Mouse (Mus musculus) heart, adult 9 months (tissue): ENCODE measurements around the gene Srarp.

Experiments
- DNase-seq, 2 experiments: peaks; one replicate each; pipeline ENCODE4 v3.0.0; 2022; ENCODE audit warnings: low spot score in 2 of 2

The Srarp gene

GRCm38 (mm10) chr4:141456193-141456938 lies 20.5 kb upstream of the Srarp start:
- no peak for DNase-seq

GRCm38 (mm10) chr4:141455526-141455925 lies 19.6 kb upstream of the Srarp start:
- no peak for DNase-seq

- DNase-seq, result no peak
These were observed 18.9 kb upstream of the Srarp start for GRCm38 (mm10) chr4:141454581-141455350.

- DNase-seq, result no peak
These were observed 16.1 kb upstream of the Srarp start for GRCm38 (mm10) chr4:141451916-141452450.

- no peak for DNase-seq
These were observed 15.3 kb upstream of the Srarp start for GRCm38 (mm10) chr4:141451251-141451650.

DNA sequence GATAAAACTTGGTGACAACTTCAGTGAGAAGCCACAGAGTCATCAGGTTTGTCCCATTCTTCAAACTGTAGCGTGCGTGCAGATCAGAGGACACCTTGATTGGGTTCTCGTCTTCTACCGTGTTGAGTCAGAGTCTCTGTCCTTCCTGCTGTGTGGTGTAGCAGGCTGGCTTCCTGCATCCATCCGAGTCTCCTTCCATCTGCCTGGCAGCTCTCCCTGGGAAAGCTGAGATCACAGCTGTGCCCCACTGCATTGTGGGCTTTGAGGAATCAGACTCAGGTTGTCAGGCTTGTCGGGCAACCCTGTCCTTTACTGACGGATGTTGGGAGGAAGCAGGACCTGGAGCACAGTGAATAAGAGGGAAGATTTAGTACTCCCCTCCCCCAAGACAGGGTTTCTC lies 10.3 kb upstream of the Srarp start:
- DNase-seq, result no peak

- DNase-seq, result no peak
These were observed 9.4 kb upstream of the Srarp start for GRCm38 (mm10) chr4:141445328-141445720.

DNA sequence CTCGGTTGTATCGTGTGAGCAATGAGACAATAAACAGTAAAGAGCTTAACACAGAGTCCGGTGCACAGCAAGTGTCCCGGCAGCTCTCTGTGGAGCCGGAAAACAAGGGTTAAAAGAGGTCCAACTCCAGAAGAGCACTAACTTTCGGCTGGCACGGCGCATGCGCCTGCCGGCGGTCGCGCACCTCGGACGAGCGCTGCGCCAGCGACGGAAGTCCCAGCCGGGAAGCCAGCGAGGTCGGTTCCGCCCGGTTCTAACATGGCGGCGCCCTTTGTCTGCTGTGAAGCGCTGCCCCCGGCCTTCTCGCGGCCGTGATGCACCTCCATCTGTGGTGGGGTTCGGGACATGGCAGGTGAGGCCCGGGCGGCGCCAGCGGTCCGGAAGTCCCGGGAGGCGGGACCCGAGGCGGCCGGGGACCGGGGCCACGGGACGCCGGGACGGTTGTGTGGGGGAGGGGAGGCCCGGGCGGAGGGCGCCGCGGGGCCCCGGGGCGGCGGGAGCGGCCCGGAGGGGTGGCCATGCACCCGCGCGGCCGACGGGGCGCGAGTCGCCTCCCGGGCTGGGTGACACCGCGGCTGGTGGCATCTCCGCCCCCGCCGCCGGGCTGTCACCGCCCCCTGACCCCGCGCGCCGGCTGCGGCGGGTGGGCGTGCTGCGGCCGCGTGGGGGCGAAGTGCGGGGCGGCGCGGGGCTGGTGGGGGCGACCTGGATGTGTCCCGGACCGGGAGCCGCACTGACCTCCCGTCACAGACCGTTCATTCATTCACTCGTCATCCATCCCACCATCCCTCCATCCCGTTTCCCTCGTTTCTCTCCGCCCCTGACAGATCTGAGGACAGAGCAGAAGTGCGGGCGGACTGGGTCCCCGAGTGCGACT lies 8.8 kb upstream of the Srarp start, which contains the start of gene Zbtb17:
Gene Zbtb17 (plus strand): TSS at position 204 of the 877 bp plus-strand sequence.
- peak; percentile 78 to 82 for DNase-seq

GRCm38 (mm10) chr4:141443641-141444429 lies 7.9 kb upstream of the Srarp start:
- no peak for DNase-seq

- no peak for DNase-seq
These were observed 5.0 kb upstream of the Srarp start for GRCm38 (mm10) chr4:141440877-141441276.

DNA sequence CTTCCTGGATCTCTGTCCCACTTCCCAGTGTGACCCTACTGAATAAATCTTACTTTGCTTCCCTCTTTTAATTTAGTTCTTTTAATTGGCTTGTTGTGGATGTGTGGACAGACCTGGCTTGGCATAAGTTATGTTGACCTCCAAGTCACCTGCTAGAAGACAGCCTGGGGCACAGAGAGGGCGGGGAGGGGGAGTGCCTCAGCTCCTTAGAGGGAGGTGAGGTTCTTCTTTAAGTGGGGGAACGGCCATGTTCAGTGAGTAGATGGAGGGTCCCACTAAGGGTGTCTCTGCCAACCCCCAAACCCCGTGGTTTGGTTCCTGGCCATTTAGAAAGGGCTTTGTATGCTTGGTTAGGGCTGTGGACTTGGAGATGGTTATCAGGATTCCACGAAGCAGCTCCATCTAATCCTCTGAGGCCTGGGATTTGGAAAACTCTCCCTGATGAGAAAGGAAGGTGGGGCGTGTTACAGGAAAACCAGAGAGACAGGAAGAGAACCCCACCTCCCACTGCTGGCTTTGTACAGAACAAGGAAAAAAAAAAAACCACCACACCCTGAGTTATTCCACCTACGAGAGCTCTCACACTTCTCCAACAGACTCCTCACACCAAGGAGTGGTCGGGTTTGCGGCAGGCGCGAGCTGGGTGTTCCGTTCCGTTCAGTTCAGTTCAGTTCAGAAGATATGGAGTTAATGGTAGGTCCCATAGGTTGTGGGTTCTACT lies 3.3 kb upstream of the Srarp start:
- peak in 1 of 2 experiments; percentile 71 for DNase-seq

GRCm38 (mm10) chr4:141433191-141433590 lies 2.7 kb downstream of the Srarp start:
- no peak for DNase-seq

- no peak for DNase-seq
These were observed 3.2 kb downstream of the Srarp start for GRCm38 (mm10) chr4:141432666-141433065.

- DNase-seq, result peak; percentile 57 to 72
These were observed 4.9 kb downstream of the Srarp start for GRCm38 (mm10) chr4:141430997-141431396.

DNA sequence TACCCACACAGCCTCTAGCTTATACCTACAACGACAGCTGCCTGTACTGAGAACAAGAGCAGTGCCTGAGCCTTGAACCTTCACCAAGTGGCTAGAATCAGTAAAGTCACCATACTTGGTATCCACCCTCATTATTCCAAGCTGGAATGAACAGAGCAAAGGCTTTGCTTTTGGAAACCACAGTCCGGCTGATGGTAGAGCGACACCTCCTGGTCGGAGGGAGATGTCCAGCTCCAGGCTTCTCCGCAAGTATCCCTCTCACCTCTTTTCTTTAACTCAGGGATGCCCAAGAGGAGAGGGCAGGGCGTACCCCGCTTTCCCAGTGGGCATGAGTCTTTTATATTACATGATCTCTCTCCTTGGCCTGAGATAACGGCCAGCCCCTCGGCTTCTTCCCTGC lies 6.1 kb downstream of the Srarp start:
- no peak for DNase-seq

GRCm38 (mm10) chr4:141429381-141429780 lies 6.5 kb downstream of the Srarp start:
- no peak for DNase-seq

GRCm38 (mm10) chr4:141427921-141428320 lies 8.0 kb downstream of the Srarp start:
- DNase-seq, result no peak

DNA sequence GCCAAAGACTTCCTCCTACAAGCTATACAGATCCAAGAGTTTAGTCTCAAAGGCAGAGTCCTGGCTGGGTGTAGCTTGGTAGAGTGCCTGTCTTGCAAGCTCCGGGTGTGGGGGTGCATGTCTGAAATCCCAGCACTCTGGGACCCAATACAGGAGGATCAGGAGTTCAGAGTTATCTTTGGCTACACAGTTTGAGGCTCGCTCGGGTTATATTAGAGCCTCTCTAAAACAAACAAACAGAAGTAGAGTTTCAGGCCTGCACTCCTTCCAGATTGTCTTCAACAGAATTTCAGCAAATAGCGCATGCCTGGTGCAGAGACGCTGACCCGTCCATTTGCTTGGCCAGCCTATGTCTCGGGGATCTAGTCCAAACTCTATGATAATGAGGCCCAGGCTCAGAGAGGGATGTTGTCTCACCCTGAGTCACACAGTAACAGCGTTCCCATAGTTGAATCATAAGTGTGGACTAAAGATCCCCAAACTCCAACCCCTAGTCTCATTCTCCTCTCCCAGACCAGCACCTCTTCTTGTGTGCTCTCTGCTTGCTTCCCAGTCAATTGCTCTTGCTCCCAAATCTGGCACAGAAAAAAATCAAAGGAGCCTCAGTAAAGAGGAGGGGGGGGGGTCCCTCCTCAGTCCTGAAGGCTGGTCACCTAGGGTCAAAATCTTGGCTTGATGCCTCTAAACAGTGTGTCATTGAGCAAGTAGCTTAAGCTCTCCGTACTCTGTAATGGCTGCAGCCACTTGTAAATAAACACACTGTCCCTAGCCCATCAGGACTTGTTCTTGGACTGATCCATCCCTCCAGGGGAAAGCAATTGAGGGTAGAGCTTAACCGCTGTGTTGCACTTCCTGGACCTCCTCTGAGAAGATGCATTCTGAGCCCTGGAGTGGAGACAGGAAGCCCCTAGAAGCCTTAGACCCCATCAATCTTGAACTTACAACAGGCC lies 8.8 kb downstream of the Srarp start:
- DNase-seq, result no peak
